Mouse (Mus musculus) kidney, postnatal 25 days (tissue): ENCODE measurements around the gene Ankrd24.
"Not testable (repeated sequence)": the region's sequence is repeated elsewhere in the genome, so short reads cannot be mapped to it uniquely, and the experiment has no call there.

Experiments
- DNase-seq, 2 experiments: peaks; one replicate each; pipeline ENCODE4 v3.0.0; 2021; ENCODE audit warnings: mixed read lengths in 2 of 2

The Ankrd24 gene

DNA sequence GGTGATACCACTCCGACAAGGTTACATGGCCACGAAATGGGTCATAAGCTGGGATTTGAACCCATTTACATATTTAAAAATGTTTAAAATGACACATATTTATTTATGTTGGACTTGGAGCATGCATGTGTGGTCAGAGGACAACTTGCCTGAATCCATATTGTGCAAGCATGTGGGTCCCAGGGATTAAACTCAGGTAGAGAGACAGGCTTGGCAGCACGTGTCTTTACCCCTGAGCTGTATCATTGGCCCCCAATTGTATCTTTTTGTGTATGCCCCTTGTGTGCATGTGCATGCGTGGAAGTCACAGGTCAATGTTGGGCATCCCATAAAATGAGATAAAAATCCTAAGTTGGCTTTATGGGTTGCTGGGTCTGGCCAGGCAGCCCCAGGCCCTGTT lies 17.1 kb downstream of the Ankrd24 start:
- DNase-seq = peak in 1 of 2 experiments; percentile 5

DNA sequence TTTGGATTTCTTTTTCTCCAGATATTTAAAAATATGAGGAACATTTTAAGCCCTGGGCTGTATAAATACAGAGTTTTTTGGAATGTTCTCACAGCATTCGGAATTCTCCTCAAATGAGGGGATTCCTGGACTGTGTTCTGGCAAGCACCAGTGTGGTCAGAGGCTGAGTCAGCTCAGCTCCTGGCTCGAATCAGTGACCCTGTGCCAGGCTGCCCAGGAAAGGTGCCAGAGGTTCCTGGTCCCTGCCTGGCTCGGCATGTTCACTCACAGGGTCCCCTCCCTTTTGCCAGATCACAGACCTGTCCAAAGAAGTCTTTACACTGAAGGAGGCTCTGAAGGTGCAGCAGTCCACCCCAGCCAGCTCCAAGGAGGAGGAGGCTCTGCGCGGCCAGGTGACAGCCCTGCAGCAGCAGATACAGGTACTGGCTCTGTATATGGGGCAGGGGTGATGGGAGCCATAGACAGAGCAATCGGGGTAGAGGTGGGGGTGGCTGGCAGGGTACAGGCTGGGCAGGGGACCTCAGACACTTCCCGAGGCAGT lies 17.7 kb downstream of the Ankrd24 start:
- peak; percentile 42 to 65 for DNase-seq

DNA sequence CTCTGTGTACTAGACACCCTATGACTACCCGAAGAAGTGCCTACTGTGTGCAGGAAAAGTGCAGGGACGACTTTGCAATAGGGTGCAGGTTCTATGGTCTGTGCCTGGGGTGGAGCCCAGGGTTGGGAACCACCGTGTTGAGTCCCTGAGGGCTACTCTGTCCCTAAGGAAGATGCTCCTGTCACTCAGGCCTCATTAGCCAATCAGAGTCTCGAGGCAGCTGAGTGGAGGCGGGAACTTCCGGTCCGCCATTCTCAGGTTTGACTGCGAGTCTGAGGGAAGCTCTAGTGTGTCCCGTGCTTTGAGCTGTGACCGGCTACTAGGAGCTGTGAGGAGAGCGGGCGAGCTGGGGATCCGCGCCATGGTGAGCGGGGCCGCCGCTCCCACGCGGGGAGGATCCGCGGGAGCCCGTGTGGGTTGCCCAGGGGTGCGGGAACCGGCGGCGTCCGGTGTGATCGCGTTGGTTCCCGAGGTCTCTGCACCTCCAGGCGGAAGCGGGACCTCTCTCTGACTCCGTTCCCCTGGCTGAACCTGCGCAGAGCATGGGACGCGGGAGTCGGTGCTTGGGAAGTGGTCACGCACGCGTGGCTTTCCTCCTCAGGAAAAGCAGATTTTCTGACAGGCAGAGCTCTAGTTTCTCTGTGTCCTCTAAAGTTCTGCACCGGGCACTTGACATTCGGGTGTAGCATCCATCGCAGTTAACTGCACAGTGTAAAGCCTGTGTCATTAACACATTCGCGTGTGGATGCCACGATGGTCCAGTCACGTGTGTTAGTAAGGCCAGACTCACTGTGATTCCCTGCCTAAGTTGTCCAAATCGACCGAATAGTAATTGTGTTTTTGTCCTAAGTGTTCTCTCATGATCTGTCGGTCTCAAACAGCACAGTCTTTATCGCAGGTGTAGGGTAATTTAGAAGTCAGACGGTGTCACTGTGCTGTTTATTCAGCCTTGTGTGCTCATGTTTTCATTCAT lies 20.7 kb downstream of the Ankrd24 start, which contains the start of gene Gm10778:
TSS of gene Gm10778 (plus strand) at position 257 of the 973 bp plus-strand sequence.
- peak; percentile 90 to 94 for DNase-seq

DNA sequence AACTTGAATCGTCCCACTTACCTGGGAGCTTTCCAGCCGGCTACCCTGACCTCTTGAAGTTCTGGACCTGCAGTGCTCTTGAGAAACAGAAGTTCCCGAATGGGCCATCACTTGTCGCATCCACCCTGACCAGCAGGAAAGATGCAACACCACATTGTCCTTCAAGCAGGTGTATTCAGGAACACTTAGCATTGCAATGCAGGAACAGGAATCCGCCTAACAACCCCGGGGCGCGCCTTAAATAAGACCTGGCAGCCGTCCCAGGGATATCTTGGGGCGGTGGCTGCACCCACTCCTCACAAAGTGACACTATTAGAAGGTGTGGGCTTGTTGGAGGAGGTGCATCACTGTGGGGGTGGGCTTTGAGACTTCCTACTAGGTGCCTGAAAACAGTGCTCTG lies 26.8 kb downstream of the Ankrd24 start:
- DNase-seq = peak in 1 of 2 experiments; percentile 23

DNA sequence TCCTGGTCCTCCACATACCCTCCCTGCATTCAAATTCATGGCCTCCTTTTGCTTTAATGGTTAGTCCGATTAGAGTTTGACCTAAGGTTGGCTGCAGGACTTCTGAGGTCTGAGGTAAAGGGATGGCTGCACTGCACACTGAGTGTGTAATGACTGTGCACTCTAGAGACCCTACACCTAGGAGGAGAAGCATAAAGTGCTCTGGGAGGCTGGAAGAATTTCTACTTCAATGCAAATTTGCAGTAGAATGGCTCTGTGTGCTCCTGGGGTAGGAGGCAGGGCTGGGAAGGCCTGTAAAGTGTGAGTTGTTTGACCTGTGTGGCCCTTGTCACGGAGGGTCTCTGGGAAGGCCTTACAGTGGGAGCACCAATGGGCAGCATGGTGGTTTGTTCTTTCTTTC lies 27.8 kb downstream of the Ankrd24 start:
- peak in 1 of 2 experiments; percentile 25 for DNase-seq

DNA sequence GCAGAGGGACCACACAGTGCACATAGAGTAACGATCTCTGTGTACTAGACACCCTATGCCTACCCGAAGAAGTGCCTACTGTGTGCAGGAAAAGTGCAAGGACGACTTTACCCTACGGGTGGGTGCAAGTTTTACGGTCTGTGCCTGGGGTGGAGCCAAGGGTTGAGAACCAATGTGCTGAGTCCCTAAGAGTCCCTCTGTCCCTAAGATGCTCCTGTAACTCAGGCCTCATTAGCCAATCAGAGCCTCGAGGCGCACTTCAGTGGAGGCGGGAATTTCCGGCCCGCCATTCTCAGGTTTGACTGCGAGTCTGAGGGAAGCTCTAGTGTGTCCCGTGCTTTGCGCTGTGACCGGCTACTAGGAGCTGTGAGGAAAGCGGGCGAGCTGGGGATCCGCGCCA lies 58.8 kb downstream of the Ankrd24 start:
- DNase-seq = not testable (repeated sequence)
